Mouse (Mus musculus): ENCODE data around the gene Camkmt. TPM values are rescaled to one million over a fixed set of nuclear protein-coding genes. Genes with fewer than 3 reads are reported as not detected.

The Camkmt gene
- polyA plus RNA-seq, 1 experiment, result 6.6 TPM

DNA sequence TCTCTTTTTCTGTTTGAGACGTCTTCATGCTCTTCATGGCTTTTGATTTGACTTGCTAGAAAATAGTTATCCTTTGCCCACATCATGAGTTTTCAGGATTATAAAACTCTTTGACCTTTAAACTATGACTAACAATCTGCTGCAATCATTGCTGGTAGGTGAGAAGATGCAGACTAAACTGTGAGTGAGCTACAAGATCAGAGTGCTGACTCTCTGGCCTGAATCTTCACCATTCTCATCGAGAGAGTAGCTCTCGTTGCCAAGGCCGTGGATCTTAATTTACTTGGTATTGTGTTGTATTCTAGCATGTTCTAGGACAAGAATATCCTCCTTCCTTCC lies 72.9 kb downstream of the Camkmt start:
- DNase-seq (ENCODE audit: extremely low spot score in 1 of 2, low spot score in 1 of 2), result no peak

DNA sequence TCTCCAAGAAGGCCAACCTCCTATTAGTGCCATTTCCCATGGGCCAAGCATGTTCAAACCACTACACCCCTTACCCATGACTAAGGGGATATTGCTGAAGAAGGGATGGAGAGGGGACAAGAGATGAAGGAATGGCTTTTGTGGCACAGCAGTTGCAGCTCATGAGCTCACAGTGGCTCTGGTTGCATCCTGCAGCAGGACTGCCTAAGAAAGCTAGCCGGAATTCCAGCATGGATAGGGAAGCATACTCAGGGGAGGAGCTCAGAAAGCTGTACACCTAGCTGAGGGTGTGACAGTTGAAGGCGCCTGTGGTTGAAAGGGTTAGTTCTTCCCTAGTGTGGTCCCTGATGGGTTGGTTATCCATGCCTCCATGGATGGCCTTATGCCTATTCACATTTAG lies 78.4 kb downstream of the Camkmt start:
- no peak for DNase-seq (ENCODE audit: extremely low spot score in 1 of 2, low spot score in 1 of 2)

DNA sequence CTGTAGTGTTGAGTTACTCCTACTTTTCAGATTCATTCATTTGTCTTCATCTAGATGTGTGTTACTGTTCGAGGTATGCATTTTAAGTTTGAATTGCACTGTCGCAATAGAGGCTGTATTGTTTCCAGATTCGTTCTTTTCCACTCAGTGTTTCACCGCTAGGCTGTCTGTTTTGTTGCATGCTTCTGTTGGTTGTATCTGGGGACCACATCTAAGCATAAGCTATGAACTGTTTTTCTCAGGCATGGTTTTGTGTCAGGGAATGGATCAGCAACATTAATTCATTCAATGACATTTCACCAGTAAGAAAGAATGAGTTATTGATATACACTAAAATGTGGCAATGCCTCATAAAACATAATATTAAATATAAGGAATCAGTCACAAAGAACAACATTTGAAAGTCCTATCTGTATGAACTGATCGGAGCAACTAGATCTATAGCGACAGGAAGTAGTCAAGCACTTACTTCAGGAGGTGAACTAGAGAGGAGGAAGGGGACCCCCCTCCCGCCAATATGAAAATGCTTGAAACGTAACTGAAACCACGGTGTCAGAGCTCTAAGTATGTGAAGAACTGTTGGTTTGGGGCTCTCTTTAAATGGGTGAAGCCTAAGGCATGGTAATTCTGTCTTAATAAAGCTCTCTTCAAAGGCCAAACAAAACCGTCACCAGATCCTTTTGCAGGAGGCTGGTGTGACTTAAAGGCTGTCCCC lies 80.3 kb downstream of the Camkmt start:
- DNase-seq (ENCODE audit: extremely low spot score in 1 of 2, low spot score in 1 of 2), result no peak

GRCm38 (mm10) chr17:85171951-85172350 lies 81.6 kb downstream of the Camkmt start:
- DNase-seq (ENCODE audit: extremely low spot score in 1 of 2, low spot score in 1 of 2), result no peak

DNA sequence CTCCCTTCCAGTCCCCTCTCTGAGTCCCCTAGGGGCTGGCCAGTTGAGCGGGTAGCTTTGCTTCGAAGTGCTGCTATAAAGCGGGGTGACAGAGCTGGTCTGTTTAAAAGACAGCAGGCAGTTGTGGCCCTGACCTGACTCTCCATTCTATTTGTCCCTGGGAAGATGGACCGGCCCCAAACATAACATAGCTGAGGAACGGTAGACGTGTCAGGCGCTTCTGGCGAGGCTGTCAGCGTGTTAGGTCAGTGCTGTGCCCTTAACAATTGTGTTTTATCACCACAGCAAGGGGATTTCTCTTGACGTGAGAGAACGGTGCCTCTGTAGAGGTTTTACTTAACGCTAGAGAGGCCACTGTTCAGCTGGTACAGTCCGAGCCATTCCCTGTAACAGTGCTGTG lies 86.9 kb downstream of the Camkmt start:
- no peak for DNase-seq (ENCODE audit: extremely low spot score in 1 of 2, low spot score in 1 of 2)

- DNase-seq (ENCODE audit: extremely low spot score in 1 of 2, low spot score in 1 of 2), result no peak
Observed at GRCm38 (mm10) chr17:85180471-85181060, 90.2 kb downstream of the Camkmt start.

DNA sequence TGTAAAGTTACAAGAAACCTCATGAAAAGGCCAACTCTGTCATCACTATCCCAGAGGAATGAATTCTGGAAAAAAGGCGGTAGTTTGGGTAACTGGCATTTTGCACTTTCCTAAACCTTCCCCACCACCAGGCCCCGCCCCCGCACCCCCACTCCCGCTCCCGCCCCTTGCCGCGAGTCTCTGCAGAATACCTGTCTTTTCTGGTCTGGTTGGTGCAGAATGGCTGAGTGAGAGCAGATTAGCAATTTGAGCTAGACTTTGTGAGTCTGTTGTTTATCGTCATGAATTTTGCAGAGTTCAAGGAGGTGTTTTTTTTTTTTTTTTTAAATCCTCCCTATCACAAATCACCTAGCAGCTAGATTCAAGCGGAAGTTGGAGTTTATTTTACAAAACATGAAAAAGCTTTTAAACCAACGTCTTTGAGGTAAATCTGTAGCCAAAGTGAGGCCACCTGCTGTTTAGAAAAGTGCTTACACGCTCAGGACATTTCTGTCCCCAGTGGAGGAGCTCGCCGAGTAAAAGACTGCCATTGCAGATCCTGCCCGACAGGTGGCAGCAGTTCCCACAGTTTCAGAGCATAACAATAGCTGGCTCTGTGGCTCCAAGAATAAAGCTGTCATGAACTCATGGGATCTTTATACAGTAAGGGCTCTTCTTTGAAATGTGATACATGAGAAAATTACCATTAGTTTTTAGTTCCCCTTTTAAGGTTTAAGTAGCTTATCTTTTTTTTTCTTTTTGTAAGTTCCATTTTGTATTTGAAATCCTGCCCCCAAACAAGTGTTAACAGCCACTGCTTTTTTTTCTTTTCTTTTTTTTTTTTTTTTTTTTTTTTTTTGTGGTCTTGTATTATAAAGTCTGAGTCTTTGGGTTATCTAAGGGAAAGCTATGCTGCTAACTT lies 99.1 kb downstream of the Camkmt start:
- DNase-seq (ENCODE audit: extremely low spot score in 1 of 2, low spot score in 1 of 2), result peak; percentile 79 to 96

GRCm38 (mm10) chr17:85190128-85190435 lies 99.7 kb downstream of the Camkmt start:
- DNase-seq (ENCODE audit: extremely low spot score in 1 of 2, low spot score in 1 of 2), result no peak

DNA sequence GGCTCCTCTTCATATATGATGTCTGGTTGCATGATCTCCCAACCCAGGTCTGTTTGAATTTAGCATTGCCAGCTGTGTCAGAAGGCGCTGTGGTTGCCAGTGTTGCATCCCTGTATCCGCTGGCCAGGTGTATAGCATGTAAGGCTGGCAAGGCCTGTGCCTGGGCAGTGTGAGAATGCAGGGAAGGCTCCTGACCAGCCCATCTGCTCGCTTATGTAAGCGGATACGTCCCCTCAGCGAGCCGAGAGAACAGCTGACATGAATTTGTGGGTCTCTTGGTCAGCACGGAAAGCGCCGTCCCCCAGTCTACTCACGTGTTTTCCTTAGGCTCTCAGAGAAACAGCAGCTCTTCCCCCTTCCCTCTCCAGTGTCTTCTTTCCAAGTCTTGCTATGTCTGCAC lies 102.9 kb downstream of the Camkmt start:
- no peak for DNase-seq (ENCODE audit: extremely low spot score in 1 of 2, low spot score in 1 of 2)

DNA sequence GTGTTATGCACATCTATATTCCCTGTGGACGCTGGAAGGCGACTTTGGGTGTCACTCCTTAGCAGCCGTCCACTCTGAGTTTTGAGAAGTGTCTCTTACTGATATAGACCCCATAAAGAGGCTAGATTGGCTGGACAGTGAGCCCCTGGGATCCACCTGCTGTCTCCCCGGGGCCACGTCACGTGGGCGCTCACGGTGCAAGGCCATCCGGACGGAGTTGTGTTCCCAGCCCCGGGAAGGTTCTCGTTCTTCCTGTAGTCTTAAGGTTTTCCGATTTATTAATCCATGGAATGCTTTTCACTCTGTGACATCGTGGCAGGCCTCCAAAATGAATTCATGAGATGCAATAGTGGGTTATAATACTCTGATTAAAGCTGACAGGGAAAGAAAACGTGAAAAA lies 108.4 kb downstream of the Camkmt start:
- DNase-seq (ENCODE audit: extremely low spot score in 1 of 2, low spot score in 1 of 2), result no peak

DNA sequence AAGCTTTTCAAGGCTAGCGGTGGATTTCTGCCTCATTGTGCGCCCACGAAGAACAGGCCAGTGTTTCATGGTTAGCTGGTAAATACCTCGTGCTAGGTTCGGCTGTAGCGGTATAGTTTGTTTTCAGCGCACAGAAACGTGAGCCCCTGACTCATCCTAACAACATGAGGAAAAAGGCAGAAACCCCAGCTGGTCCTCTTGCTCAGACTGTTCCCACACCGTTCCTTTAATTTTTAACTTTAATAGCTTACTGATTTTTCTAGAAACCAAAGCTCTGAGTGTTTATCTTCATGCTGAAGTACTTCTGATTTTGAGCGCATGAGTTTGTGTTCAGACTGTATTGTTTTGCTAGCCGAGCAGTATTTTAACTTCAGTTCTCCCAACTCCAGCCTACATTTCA lies 109.0 kb downstream of the Camkmt start:
- DNase-seq (ENCODE audit: extremely low spot score in 1 of 2, low spot score in 1 of 2), result no peak

DNA sequence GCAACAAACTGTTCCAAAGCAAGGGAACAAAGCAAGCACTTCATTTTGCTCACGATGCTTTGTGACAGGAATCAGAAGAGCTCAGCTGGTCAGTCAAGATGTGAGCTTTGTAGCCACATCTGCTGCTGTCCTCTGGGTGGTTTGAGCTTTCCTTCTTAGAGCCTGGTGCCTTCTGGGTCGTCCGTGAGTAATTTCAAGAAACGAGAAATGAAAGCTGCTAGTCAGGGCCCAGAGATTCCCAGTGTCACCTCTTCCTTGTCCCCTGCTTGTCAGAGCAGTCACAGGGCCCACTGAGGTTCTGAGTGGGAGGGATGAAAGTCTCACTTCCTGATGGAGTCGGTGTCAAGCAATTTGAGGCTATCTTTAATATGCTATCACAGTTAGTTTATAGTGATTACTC lies 127.7 kb downstream of the Camkmt start:
- DNase-seq (ENCODE audit: extremely low spot score in 1 of 2, low spot score in 1 of 2), result no peak

GRCm38 (mm10) chr17:85242109-85242508 lies 151.8 kb downstream of the Camkmt start:
- DNase-seq (ENCODE audit: extremely low spot score in 1 of 2, low spot score in 1 of 2), result peak; percentile 36 to 56

- DNase-seq (ENCODE audit: extremely low spot score in 1 of 2, low spot score in 1 of 2), result no peak
Observed at GRCm38 (mm10) chr17:85248962-85249361, 158.6 kb downstream of the Camkmt start.

DNA sequence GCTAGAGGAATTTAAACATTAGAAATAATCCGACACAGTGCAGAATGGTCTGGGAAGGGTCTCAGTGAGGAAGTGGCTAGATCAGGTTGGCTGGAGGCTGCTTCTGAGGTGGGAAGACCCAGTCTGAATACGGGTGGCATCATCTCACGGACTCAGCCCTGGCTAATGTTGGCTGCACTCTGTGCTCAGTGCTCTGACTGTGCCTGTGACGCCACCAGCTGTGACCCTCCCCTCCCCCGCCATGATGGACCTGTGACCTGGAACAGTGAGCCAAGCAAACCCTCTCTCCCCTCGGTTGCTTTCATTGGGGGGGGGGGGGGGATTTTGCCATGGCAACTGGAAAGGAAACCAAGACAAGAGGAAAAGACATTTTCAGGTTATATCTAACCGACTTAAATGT lies 159.4 kb downstream of the Camkmt start:
- DNase-seq (ENCODE audit: extremely low spot score in 1 of 2, low spot score in 1 of 2), result no peak

DNA sequence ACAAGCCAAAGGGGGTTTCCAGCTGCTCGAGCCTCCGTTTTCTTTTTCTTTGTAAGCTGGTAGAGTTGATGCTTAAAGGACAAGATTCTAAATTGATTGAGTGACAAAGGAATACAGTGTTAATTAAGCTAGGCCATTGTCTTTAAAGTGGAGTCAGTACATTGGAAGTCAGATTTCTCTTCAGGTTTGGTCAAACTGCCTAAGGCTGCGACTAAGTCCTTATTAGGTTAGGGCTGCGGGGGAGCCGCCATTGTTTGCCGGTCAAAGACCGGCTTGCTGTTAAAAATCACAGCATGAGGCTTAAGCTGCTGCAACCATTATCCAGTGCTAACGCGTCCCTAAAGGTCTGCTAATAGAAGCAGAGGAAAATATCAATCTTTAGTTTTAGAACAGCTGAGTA lies 166.6 kb downstream of the Camkmt start:
- no peak for DNase-seq (ENCODE audit: extremely low spot score in 1 of 2, low spot score in 1 of 2)

DNA sequence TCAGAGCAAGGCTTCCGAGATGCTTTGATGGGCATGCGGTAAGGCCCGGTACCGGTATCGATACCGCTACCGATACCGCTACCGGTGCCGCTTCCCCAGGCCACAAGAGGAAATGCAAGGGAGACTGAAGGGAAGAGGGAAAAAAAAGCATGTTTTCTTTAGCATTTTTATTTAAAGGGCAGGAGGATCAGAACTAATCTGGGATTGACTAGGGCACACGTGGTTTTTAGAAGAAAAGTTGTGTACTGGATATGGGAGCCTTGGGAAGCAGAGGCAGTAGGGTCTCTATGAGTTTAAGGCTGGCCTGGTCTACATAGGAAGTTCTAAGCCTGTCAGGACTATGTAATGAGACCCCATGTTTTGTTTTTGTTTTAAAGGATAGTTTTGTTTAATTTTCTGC lies 167.0 kb downstream of the Camkmt start:
- no peak for DNase-seq (ENCODE audit: extremely low spot score in 1 of 2, low spot score in 1 of 2)

- no peak for DNase-seq (ENCODE audit: extremely low spot score in 1 of 2, low spot score in 1 of 2)
Observed at GRCm38 (mm10) chr17:85258703-85259341, 168.5 kb downstream of the Camkmt start.

GRCm38 (mm10) chr17:85266831-85267422 lies 176.6 kb downstream of the Camkmt start:
- no peak for DNase-seq (ENCODE audit: extremely low spot score in 1 of 2, low spot score in 1 of 2)

- DNase-seq (ENCODE audit: extremely low spot score in 1 of 2, low spot score in 1 of 2), result no peak
Observed at GRCm38 (mm10) chr17:85271466-85272175, 181.3 kb downstream of the Camkmt start.
